Comparison of ENCODE assay signal across 28 mouse cellular contexts in the genomic region with DNA sequence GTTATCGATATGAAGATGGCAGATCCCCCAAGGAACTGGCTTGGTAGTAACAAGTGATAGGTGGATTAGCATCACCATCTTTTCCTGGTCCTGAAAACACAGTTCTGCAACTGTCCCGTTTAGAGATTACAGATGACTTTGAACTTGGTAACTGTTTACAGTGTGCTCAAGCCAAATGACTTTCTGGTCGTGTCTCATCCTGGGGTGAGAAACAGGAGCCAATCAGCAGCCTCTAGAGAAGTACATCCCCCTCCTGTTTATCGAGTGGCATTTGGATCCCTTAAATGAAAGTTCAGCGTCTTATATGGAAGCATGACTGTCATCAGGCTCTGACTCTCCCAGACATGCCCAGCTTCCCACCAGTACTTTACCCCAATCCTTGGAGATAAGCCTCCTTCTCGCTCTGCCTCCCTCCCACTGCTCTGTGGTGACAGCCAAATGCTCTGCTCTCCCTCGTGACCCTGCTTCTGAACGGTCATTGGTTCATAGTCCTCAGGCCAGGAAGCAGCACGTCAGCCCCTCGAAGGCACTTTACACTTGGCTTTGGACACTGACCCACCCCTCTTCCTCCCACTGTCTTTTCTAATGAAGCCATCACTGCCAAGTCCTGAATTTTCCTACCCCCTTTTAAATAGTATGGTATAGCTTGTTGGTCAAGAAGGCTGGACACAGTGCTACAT. TPM values are rescaled to one million over a fixed set of nuclear protein-coding genes. Genes with fewer than 3 reads are reported as not detected.
A peak's percentile ranks its signal among the peaks of the same experiment; 100 is the strongest.
DNase-seq lines count a peak whose midpoint lies in the region; ATAC-seq and TF ChIP-seq lines count a peak whose summit lies in the region.
"Had no signal": no experiment of that assay in that cellular context is flagged by ENCODE, and none has a peak within 500 bp of the region (broad histone marks: within the 10 kb centered on the region; RNA-seq: fewer than 3 reads in every experiment).

No protein-coding gene starts in this region.

- TF ChIP-seq EP300 in CH12.LX (IDR thresholded peaks at IDR 0.05; ENCODE audit: low read length): no peak

- 26% methylated on average over 10 of the region's 10 CpGs for WGBS in heart, embryonic 14.5 days
- 24% methylated on average over 10 of the region's 10 CpGs for WGBS in lung, embryonic 14.5 days

- no peaks in the 10 kb centered on the region for H3K9me3 ChIP-seq in heart, embryonic 14.5 days (ENCODE audit: control insufficient read depth, low read length)
- H3K9me3 ChIP-seq in lung, embryonic 14.5 days (ENCODE audit: low read depth, low read length): no peaks in the 10 kb centered on the region
- no peaks in the 10 kb centered on the region for H3K9me3 ChIP-seq in CH12.LX (replicated peaks; ENCODE audit: low read length)
- H3K9me3 ChIP-seq: hindbrain, embryonic 15.5 days; intestine, embryonic 15.5 days; limb, embryonic 15.5 days; midbrain, embryonic 10.5 days; neural tube, embryonic 12.5 days had no signal

- 0 out of 2 replicates have a peak overlapping the region, but pooled peaks have one; percentile 4 for H3K4me2 ChIP-seq in heart, embryonic 14.5 days (ENCODE audit: low read length)
- no peak overlapping the region for H3K4me2 ChIP-seq in lung, embryonic 14.5 days
- no peak overlapping the region for H3K4me2 ChIP-seq in CH12.LX (ENCODE audit: insufficient read depth, low read depth, poor library complexity, severe bottlenecking)
- H3K4me2 ChIP-seq: hindbrain, embryonic 15.5 days; intestine, embryonic 15.5 days; limb, embryonic 15.5 days; neural tube, embryonic 12.5 days had no signal

- no peaks in the 10 kb centered on the region for H3K27me3 ChIP-seq in heart, embryonic 14.5 days (ENCODE audit: control insufficient read depth, insufficient read depth, low read length)
- H3K27me3 ChIP-seq in lung, embryonic 14.5 days (ENCODE audit: insufficient read depth, low read length): no peaks in the 10 kb centered on the region
- no peaks in the 10 kb centered on the region for H3K27me3 ChIP-seq in CH12.LX (replicated peaks)
- H3K27me3 ChIP-seq: hindbrain, embryonic 15.5 days; intestine, embryonic 15.5 days; limb, embryonic 15.5 days; neural tube, embryonic 12.5 days had no signal

- no peak for ATAC-seq in heart, embryonic 14.5 days (ENCODE audit: insufficient number of reproducible peaks, insufficient read depth, low FRiP score, low read depth)
- ATAC-seq in lung, embryonic 14.5 days (ENCODE audit: insufficient read depth): peak; percentile 71; the same call in 1 of the 2 replicates
- ATAC-seq: forebrain, embryonic 16.5 days; intestine, embryonic 15.5 days; liver, postnatal 0 days; Patski had no signal

- no peak overlapping the region for H3K9ac ChIP-seq in heart, embryonic 14.5 days (ENCODE audit: low read length)
- H3K9ac ChIP-seq in lung, embryonic 14.5 days: no peak overlapping the region
- no peak overlapping the region for H3K9ac ChIP-seq in CH12.LX (ENCODE audit: insufficient read depth, low read depth)
- H3K9ac ChIP-seq: hindbrain, embryonic 15.5 days; intestine, embryonic 15.5 days; limb, embryonic 15.5 days; liver, postnatal 0 days; neural tube, embryonic 12.5 days had no signal

- H3K27ac ChIP-seq in heart, embryonic 14.5 days (replicated peaks in 1 of 2; ENCODE audit: control insufficient read depth in 1 of 2, insufficient read depth in 1 of 2, low read depth in 2 of 2, low read length in 2 of 2): no peak overlapping the region
- no peak overlapping the region for H3K27ac ChIP-seq in lung, embryonic 14.5 days (ENCODE audit: low read depth)
- no peak overlapping the region for H3K27ac ChIP-seq in CH12.LX (ENCODE audit: insufficient read depth, low read depth)
- H3K27ac ChIP-seq: hindbrain, embryonic 15.5 days; intestine, embryonic 15.5 days; limb, embryonic 15.5 days; midbrain, embryonic 10.5 days; neural tube, embryonic 12.5 days had no signal

- intact Hi-C loops in gastrocnemius, postnatal 36 days (cut with DNase I): no loop called here

- H3K36me3 ChIP-seq in heart, embryonic 14.5 days (ENCODE audit: control insufficient read depth, insufficient read depth, low read length): no peaks in the 10 kb centered on the region
- H3K36me3 ChIP-seq in lung, embryonic 14.5 days (ENCODE audit: insufficient read depth): no peaks in the 10 kb centered on the region
- no peaks in the 10 kb centered on the region for H3K36me3 ChIP-seq in CH12.LX (replicated peaks in 1 of 2; ENCODE audit: control insufficient read depth in 1 of 2, insufficient read depth in 1 of 2, low read length in 1 of 2)
- H3K36me3 ChIP-seq: hindbrain, embryonic 15.5 days; intestine, embryonic 15.5 days; limb, embryonic 15.5 days; midbrain, embryonic 10.5 days; neural tube, embryonic 12.5 days had no signal

- no peak for TF ChIP-seq CTCF in lung, embryonic 14.5 days (IDR thresholded peaks at IDR 0.05; ENCODE audit: low read depth)
- TF ChIP-seq CTCF in CH12.LX (conservative IDR thresholded peaks at IDR 0.05 in 1 of 2, IDR thresholded peaks at IDR 0.05 in 1 of 2; ENCODE audit: low read depth in 2 of 2, low read length in 2 of 2): no peak

- in situ Hi-C loops in CH12.LX (cut with MboI; ENCODE audit: low pct_ligation_motif_present, low pct_unique_long_range_greater_than_20kb, low sequenced_read_pairs): loop anchor here (25.0 kb wide), 1 partner anchor 283 kb away; no protein-coding TSS in a partner anchor

- no peak for TF ChIP-seq RAD21 in CH12.LX (IDR thresholded peaks at IDR 0.05; ENCODE audit: low read depth, low read length)

- dilution Hi-C loops in CH12.LX (cut with MboI; ENCODE audit: extremely low pct_ligation_motif_present, extremely low pct_unique_long_range_greater_than_20kb, low sequenced_read_pairs): no loop called here

- no peak for DNase-seq in heart, adult 18-20 months
- peak; percentile 53 for DNase-seq in lung, embryonic 14.5 days
- DNase-seq in lung, postnatal 25 days (ENCODE audit: low spot score): no peak
- DNase-seq in 3134 (ENCODE audit: extremely low read depth, insufficient read length, low spot score) (peak; percentile 7), CH12.LX (ENCODE audit: extremely low read depth) (no peak)
- no peak for DNase-seq in gastrocnemius, postnatal 36 days
- DNase-seq: adrenal gland, adult 8-10 months; cerebellum, adult 9-10 months; gastrocnemius, postnatal 25 days; heart, postnatal 14 days; kidney, postnatal 36 days; liver, postnatal 0 days; thymus, postnatal 14 days had no signal

- no peaks in the 10 kb centered on the region for H3K79me2 ChIP-seq in CH12.LX (replicated peaks; ENCODE audit: control insufficient read depth, extremely low read depth, insufficient read depth, poor library complexity, severe bottlenecking)

- H3K4me3 ChIP-seq in heart, embryonic 14.5 days (ENCODE audit: control insufficient read depth in 1 of 2, insufficient read depth in 1 of 2, low read depth in 1 of 2, low read length in 2 of 2): no peak overlapping the region
- H3K4me3 ChIP-seq in lung, embryonic 14.5 days (ENCODE audit: low read depth, low read length): no peak overlapping the region
- no peak overlapping the region for H3K4me3 ChIP-seq in CH12.LX (replicated peaks in 1 of 3; ENCODE audit: low read depth in 2 of 3, low read length in 2 of 3, poor library complexity in 1 of 3)
- H3K4me3 ChIP-seq: hindbrain, embryonic 15.5 days; intestine, embryonic 15.5 days; limb, embryonic 15.5 days; midbrain, embryonic 10.5 days; neural tube, embryonic 12.5 days had no signal

- peaks cover 0 to 2% of the 10 kb centered on the region in 2 experiments; a peak in 1 of 4 replicates for H3K4me1 ChIP-seq in heart, embryonic 14.5 days (ENCODE audit: control insufficient read depth in 2 of 2, insufficient read depth in 2 of 2, low read length in 2 of 2)
- H3K4me1 ChIP-seq in lung, embryonic 14.5 days (ENCODE audit: insufficient read depth): no peaks in the 10 kb centered on the region
- 0 out of 4 replicates have a peak, but pooled peaks cover 0 to 2% of the 10 kb centered on the region in 2 experiments for H3K4me1 ChIP-seq in CH12.LX (ENCODE audit: control insufficient read depth in 1 of 2, insufficient read depth in 2 of 2)
- H3K4me1 ChIP-seq: hindbrain, embryonic 15.5 days; intestine, embryonic 15.5 days; limb, embryonic 15.5 days; neural tube, embryonic 12.5 days had no signal

- no peak for TF ChIP-seq POLR2A in CH12.LX (IDR thresholded peaks at IDR 0.05; ENCODE audit: low read depth, low read length)

TF ChIP-seq in CH12.LX, 34 proteins besides CTCF, POLR2A, EP300 and RAD21 (continues in another document):
- TF ChIP-seq ZNF384 (IDR thresholded peaks at IDR 0.05; ENCODE audit: low read depth, low read length) (no peak), USF1 (IDR thresholded peaks at IDR 0.05; ENCODE audit: low read depth, low read length) (peak; percentile 61), MAZ (IDR thresholded peaks at IDR 0.05; ENCODE audit: low read depth, low read length) (no peak), USF2 (conservative IDR thresholded peaks at IDR 0.05; ENCODE audit: low read depth, low read length) (peak; percentile 6; the same call in 1 of the 2 replicates), ETS1 (conservative IDR thresholded peaks at IDR 0.05; ENCODE audit: low read depth, low read length) (no peak), ELF1 (IDR thresholded peaks at IDR 0.05; ENCODE audit: low read depth, low read length) (peak; percentile 36; the same call in 1 of the 2 replicates), JUN (IDR thresholded peaks at IDR 0.05; ENCODE audit: insufficient read depth, low read depth, low read length) (no peak)

RNA-seq across cellular contexts. Expression of gene Dntt, which starts 16.2 kb away (rescaled TPM):
- polyA plus RNA-seq in heart, embryonic 14.5 days (2014; fragmentation: Nextera tagmentation; extraction: Ambion mirVana): 0.16 TPM in 1 of 2 replicates, not detected in the other
- not detected for total RNA-seq in heart, adult 18-20 months (2021)
- polyA plus RNA-seq in lung, embryonic 14.5 days (2014; fragmentation: Nextera tagmentation; extraction: Ambion mirVana): 0.18 TPM in 1 of 2 replicates, not detected in the other
- total RNA-seq in CH12.LX (2012; rRNA removed): 0.13 TPM in 1 of 2 replicates, not detected in the other
- total RNA-seq in CH12.LX (2014; rRNA removed): not detected in 2 replicates
- not detected in 2 replicates for polyA plus RNA-seq in CH12.LX (2012; ENCODE audit: insufficient read length, low read depth)
- 1 to 10 TPM in 1 of 2 experiments, not detected in 1; 2.3 TPM for total RNA-seq in gastrocnemius, postnatal 36 days (2021)
- total RNA-seq: adrenal gland, adult 8-10 months; ES-E14; left cerebral cortex, adult 18-20 months; left cerebral cortex, postnatal 36 days; monocyte, adult 5-6 weeks had no signal
- polyA plus RNA-seq: embryonic facial prominence, embryonic 14.5 days; forebrain, embryonic 16.5 days; hindbrain, embryonic 15.5 days; intestine, embryonic 15.5 days; limb, embryonic 15.5 days; midbrain, embryonic 10.5 days had no signal

RNA-seq across cellular contexts. Expression of gene Opalin, which starts 31.7 kb away (rescaled TPM):
- polyA plus RNA-seq in heart, embryonic 14.5 days (2014; fragmentation: Nextera tagmentation; extraction: Ambion mirVana): 0.14 TPM in 1 of 2 replicates, not detected in the other
- total RNA-seq in heart, adult 18-20 months (2021): not detected
- polyA plus RNA-seq in lung, embryonic 14.5 days (2014; fragmentation: Nextera tagmentation; extraction: Ambion mirVana): not detected in 2 replicates
- total RNA-seq in CH12.LX (2012; rRNA removed) (not detected in 2 replicates), CH12.LX (2014; rRNA removed) (not detected in 2 replicates)
- not detected in 2 replicates for polyA plus RNA-seq in CH12.LX (2012; ENCODE audit: insufficient read length, low read depth)
- total RNA-seq in gastrocnemius, postnatal 36 days (2021): not detected
- total RNA-seq: adrenal gland, adult 8-10 months; common myeloid progenitor, adult 5-6 weeks; ES-E14; gastrocnemius, postnatal 25 days; heart, postnatal 14 days; monocyte, adult 5-6 weeks had no signal
- polyA plus RNA-seq: embryonic facial prominence, embryonic 14.5 days; forebrain, embryonic 16.5 days; hindbrain, embryonic 15.5 days; intestine, embryonic 15.5 days; limb, embryonic 15.5 days; liver, postnatal 0 days; midbrain, embryonic 10.5 days; neural tube, embryonic 12.5 days; Patski; testis, adult 2 months had no signal

RNA-seq across cellular contexts. Expression of gene Blnk, which starts 50.9 kb away (rescaled TPM):
- polyA plus RNA-seq in heart, embryonic 14.5 days (2014; fragmentation: Nextera tagmentation; extraction: Ambion mirVana): 0.27 and 0.39 TPM in 2 replicates
- 1 to 10 TPM; 2.1 to 2.5 TPM for total RNA-seq in heart, adult 18-20 months (2021)
- polyA plus RNA-seq in lung, embryonic 14.5 days (2014; fragmentation: Nextera tagmentation; extraction: Ambion mirVana): 0.83 and 1.2 TPM in 2 replicates
- 86.8 and 142 TPM in 2 replicates for total RNA-seq in CH12.LX (2012; rRNA removed)
- total RNA-seq in CH12.LX (2014; rRNA removed): 101 and 108 TPM in 2 replicates
- 259 and 284 TPM in 2 replicates for polyA plus RNA-seq in CH12.LX (2012; ENCODE audit: insufficient read length, low read depth)
- 1 to 10 TPM; 1.4 to 1.5 TPM for total RNA-seq in gastrocnemius, postnatal 36 days (2021)

Comparison
In these comparisons a context has a peak if more than half of its experiments do, and no peak if none do; other contexts are left out.
1. DNase-seq: peak in lung, embryonic 14.5 days (single experiment) and 3134 (single experiment); none in heart, adult 18-20 months (0 of 2), lung, postnatal 25 days (single experiment), CH12.LX (single experiment) and gastrocnemius, postnatal 36 days (0 of 2).
2. RNA of gene Blnk, which starts 50.9 kb away (total RNA-seq): 86.8 to 142 TPM in CH12.LX; 2.1 to 2.5 TPM in heart, adult 18-20 months and 1.4 to 1.5 TPM in gastrocnemius, postnatal 36 days; every median in the first group is over 10 times any median in the second.